Mouse (Mus musculus) liver, embryonic 14.5 days (tissue): Measurements from ENCODE around the gene Cerk. TPM values are rescaled to one million over a fixed set of nuclear protein-coding genes. Genes with fewer than 3 reads are reported as not detected.

Experiments
- ATAC-seq: fragments of 200-750 bp; cut with Nextera tagmentation; 2 replicates; pipeline ENCODE4 v1.8.0; 2017; ENCODE audit warnings: moderate number of reproducible peaks, mild to moderate bottlenecking, moderate library complexity; ENCODE audit not compliant: insufficient read depth
- DNase-seq, 3 experiments: peaks; one replicate each; pipeline ENCODE4 v3.0.0-alpha.2; 2012 to 2013; ENCODE audit warnings: low read depth in 3 of 3, low spot score in 3 of 3
- H3K27ac ChIP-seq: fragments of 300-500 bp; sonication (generic); 2 replicates; pipeline ENCODE4 v1.5.1; 2014; ENCODE audit warnings: moderate library complexity, mild to moderate bottlenecking, control low read depth, inconsistent platforms
- H3K27me3 ChIP-seq: fragments of 300-500 bp; sonication (generic); 2 replicates; pipeline ENCODE4 v1.6.1; 2014; ENCODE audit warnings: mild to moderate bottlenecking, low read length, moderate library complexity; ENCODE audit not compliant: control insufficient read depth, insufficient read depth
- H3K36me3 ChIP-seq: fragments of 300-500 bp; sonication (generic); replicated peaks from 2 replicates; pipeline ENCODE4 v1.6.1; 2014; ENCODE audit warnings: low read depth; ENCODE audit not compliant: control insufficient read depth, insufficient read depth
- H3K4me1 ChIP-seq, 2 experiments: fragments of 200-500 bp in 1 of 2; fragments of 300-500 bp in 1 of 2; sonication (generic) in 1 of 2; replicated peaks; 2 replicates each; pipeline ENCODE4 v1.6.1; 2012 to 2014; ENCODE audit warnings: antibody characterized with exemption in 1 of 2, inconsistent platforms in 1 of 2, low read length in 1 of 2; ENCODE audit not compliant: control insufficient read depth in 2 of 2, insufficient read depth in 2 of 2
- H3K4me2 ChIP-seq: fragments of 300-500 bp; sonication (generic); 2 replicates; pipeline ENCODE4 v1.6.1; 2014; ENCODE audit warnings: low read depth, mild to moderate bottlenecking, control low read depth, moderate library complexity
- H3K4me3 ChIP-seq, 2 experiments: fragments of 200-500 bp in 1 of 2; fragments of 300-500 bp in 1 of 2; sonication (generic) in 1 of 2; 2 replicates each; pipeline ENCODE4 v1.5.1; 2012 to 2014; ENCODE audit warnings: low read depth in 2 of 2, low read length in 2 of 2, mild to moderate bottlenecking in 2 of 2, control low read depth in 1 of 2, inconsistent platforms in 1 of 2, moderate library complexity in 1 of 2; ENCODE audit not compliant: insufficient read depth in 1 of 2
- H3K9ac ChIP-seq: fragments of 300-500 bp; sonication (generic); replicated peaks from 2 replicates; pipeline ENCODE4 v1.6.1; 2014; ENCODE audit warnings: mild to moderate bottlenecking, control low read depth, moderate library complexity
- H3K9me3 ChIP-seq: fragments of 300-500 bp; sonication (generic); 2 replicates; pipeline ENCODE4 v1.6.1; 2016; ENCODE audit warnings: low read length, mixed read lengths; ENCODE audit not compliant: control insufficient read depth
- CTCF ChIP-seq: IDR thresholded peaks from 2 replicates; pipeline ENCODE4 v1.5.1; 2016; ENCODE audit warnings: antibody characterized with exemption, low read depth, control low read depth
- EP300 ChIP-seq: IDR thresholded peaks from 2 replicates; pipeline ENCODE4 v1.6.1; 2016; ENCODE audit warnings: antibody characterized with exemption, low read depth
- WGBS: fragments of 180-500 bp; shearing (Covaris S2); extraction: QIAGEN DNeasy Blood & Tissue Kit; methylation state at CpG from one replicate; pipeline ENCODE4 v1.1.7; 2014; ENCODE audit not compliant: insufficient replicate concordance; 5-methylcytosine and 5-hydroxymethylcytosine counted together
- polyA plus RNA-seq, 2 experiments: library from polyadenylated mRNA; depleted of rRNA in 1 of 2; stranded (reverse) in 1 of 2; unstranded in 1 of 2; fragments of >200 nt; fragmentation: Nextera tagmentation in 1 of 2; extraction: Ambion mirVana in 1 of 2; gene quantifications; 2 replicates each; pipeline versions ENCODE4 v1.2.1 to v1.2.3; 2012 to 2014

Cerk gene
- polyA plus RNA-seq, 2 experiments: 2.7 to 2.9 TPM

GRCm38 (mm10) chr15:86168505-86168867, 17.5 kb downstream of the Cerk start:
- no peak overlapping the region for H3K9ac ChIP-seq
- H3K4me1 ChIP-seq: no peaks in the 10 kb centered on the region; a peak in 1 of 4 replicates
- 50% methylated on average over 7 of the region's 7 CpGs for WGBS
- DNase-seq (no peak), ATAC-seq (no peak)
- H3K27me3 ChIP-seq: no peaks in the 10 kb centered on the region
- no peak overlapping the region for H3K4me2 ChIP-seq
- H3K36me3 ChIP-seq: no peaks in the 10 kb centered on the region
- TF ChIP-seq CTCF (no peak), EP300 (no peak)
- no peaks in the 10 kb centered on the region for H3K9me3 ChIP-seq
- H3K4me3 ChIP-seq: no peak overlapping the region
- H3K27ac ChIP-seq: no peak overlapping the region

GRCm38 (mm10) chr15:86167787-86168504, 18.0 kb downstream of the Cerk start:
- H3K9ac ChIP-seq: no peak overlapping the region
- DNase-seq (no peak), ATAC-seq (no peak)
- no peaks in the 10 kb centered on the region for H3K9me3 ChIP-seq
- no peaks in the 10 kb centered on the region for H3K36me3 ChIP-seq
- no peak overlapping the region for H3K4me3 ChIP-seq
- no peaks in the 10 kb centered on the region for H3K27me3 ChIP-seq
- no peaks in the 10 kb centered on the region; a peak in 1 of 4 replicates for H3K4me1 ChIP-seq
- TF ChIP-seq CTCF (no peak), EP300 (no peak)
- H3K27ac ChIP-seq: no peak overlapping the region
- H3K4me2 ChIP-seq: no peak overlapping the region
- 54% methylated on average over 10 of the region's 10 CpGs for WGBS

- no peak for ATAC-seq
- WGBS: 79% methylated on average over 7 of the region's 7 CpGs
Measured at GRCm38 (mm10) chr15:86167032-86167655, 18.8 kb downstream of the Cerk start.

GRCm38 (mm10) chr15:86165811-86166590, 19.9 kb downstream of the Cerk start:
- ATAC-seq: no peak
- Histone ChIP-seq H3K9ac (no peak overlapping the region), H3K9me3 (no peaks in the 10 kb centered on the region), H3K4me3 (no peak overlapping the region), H3K4me1 (no peaks in the 10 kb centered on the region; a peak in 1 of 4 replicates), H3K27me3 (no peaks in the 10 kb centered on the region), H3K36me3 (no peaks in the 10 kb centered on the region), H3K4me2 (no peak overlapping the region), H3K27ac (no peak overlapping the region)
- no peak for TF ChIP-seq EP300
- no peak for TF ChIP-seq CTCF
- DNase-seq: no peak
- WGBS: 77% methylated on average over 24 of the region's 24 CpGs

More at GRCm38 (mm10) chr15:86167032-86167655, 18.8 kb downstream of the Cerk start:
- Histone ChIP-seq H3K27me3 (no peaks in the 10 kb centered on the region), H3K4me1 (no peaks in the 10 kb centered on the region; a peak in 1 of 4 replicates), H3K36me3 (no peaks in the 10 kb centered on the region), H3K9me3 (no peaks in the 10 kb centered on the region), H3K4me2 (no peak overlapping the region), H3K9ac (no peak overlapping the region), H3K4me3 (no peak overlapping the region), H3K27ac (no peak overlapping the region)
- no peak for DNase-seq
- no peak for TF ChIP-seq EP300
